Mouse (Mus musculus): ENCODE data around the gene Ubac2.

The Ubac2 gene

DNA sequence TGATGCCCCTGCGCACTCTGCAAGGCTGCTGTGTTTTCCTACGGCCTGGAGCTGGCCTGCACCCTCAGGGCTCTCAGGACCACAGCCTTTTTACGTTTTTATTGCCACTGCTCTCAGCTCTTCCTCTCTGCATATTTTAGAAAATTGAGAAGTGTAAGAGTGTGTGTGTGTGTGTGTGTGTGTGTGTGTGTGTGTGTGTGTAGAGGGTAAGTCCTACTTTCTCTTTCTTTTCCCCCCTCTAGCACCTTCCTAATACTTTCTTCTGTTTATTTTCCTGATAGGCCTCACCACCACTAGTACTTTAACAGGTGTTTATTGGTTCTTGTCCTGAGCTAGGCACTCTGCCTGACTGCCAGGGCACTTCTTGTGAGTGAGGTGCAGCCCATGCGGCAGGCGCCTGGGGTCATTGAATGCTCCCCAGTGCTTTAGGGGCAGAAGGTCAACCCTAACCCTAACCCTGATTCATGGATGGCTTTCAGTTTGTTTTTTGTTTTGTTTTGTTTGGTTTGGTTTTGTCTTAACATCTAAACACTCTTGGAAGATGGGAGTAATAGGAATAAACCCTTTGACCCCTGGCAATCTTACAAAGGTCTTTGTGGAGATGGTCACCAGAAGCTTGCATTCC lies 16.2 kb downstream of the Ubac2 start:
- no peak for DNase-seq (ENCODE audit: low spot score)

DNA sequence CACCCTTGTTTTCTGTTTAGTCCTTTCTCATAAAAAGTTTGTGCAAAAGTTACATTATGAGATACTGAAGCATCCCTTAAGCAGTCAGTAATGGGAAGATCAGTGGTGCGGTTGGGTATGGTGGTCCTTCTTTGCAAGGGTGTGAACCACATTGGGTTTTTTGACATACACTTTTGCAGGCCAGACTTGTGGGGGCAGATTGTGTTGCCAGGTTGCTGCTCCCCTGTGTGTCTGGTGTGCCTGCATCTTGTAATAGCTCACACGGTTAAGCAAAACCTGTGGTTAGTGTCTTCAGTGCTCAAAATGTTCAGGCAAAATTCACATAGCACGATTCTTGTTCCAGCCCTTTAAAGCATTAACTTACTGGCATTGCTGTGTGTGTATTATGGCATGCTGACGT lies 16.9 kb downstream of the Ubac2 start:
- DNase-seq (ENCODE audit: low spot score) = no peak

DNA sequence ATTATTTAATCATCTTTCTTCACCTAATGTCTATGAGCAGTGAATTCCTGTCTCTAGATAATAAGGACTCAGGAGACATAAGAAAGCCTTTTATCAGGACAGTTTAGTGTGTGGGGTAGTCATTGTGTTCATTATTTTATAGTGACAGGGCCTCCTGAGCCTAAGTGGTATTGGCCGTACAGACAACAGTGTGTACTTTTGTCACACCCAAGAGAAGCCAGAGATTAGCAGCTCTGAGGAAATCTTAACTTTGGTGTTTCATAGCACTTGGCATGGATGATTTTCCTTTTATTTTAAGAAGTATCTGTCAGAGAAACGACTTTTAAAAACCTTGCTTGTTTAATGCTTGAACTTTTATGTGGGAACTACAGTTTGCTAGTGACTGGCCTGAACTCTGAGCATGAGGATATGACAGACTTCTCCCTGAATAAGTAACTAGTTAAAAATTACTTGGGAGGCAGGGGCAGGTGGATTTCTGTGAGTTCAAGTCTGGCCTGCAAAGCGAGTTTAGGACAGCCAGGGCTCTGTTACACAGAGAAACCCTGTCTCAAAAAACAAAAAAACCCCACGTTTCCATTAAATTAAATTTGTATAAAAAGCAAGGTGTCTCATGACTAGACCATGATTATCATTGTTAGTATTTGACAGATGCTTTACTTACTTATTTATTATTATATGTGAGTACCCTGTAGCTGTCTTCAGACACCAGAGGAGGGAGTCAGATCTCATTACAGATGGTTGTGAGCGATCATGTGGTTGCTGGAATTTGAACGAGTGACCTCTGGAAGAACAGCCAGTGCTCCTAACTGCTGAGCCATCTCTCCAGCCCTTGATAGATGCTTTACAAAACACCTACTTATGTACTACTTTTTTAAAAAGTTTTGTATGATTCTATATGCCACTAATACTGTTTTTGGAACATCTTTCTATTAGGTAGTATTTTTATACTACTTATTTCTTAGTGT lies 18.0 kb downstream of the Ubac2 start:
- no peak for DNase-seq (ENCODE audit: low spot score)

DNA sequence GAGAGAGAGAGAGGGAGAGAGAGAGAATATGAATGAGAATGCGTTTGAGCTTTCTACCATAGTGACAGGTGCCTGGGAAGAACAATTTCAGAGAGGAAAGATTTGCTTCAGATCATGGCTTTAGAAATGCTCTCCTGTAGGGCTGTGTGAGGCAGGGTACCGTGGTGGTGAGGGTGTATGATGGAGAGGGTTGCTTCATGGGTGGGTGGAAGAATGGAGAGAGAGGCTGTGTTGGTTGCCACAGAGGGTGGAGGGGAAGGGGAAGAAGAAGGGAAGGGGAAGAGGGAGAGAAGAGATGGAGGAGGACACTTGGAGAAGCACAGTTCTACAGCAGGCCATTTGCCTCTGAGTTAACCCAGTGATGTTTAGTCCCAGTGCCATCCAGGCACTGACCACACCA lies 19.4 kb downstream of the Ubac2 start:
- no peak for DNase-seq (ENCODE audit: low spot score)

DNA sequence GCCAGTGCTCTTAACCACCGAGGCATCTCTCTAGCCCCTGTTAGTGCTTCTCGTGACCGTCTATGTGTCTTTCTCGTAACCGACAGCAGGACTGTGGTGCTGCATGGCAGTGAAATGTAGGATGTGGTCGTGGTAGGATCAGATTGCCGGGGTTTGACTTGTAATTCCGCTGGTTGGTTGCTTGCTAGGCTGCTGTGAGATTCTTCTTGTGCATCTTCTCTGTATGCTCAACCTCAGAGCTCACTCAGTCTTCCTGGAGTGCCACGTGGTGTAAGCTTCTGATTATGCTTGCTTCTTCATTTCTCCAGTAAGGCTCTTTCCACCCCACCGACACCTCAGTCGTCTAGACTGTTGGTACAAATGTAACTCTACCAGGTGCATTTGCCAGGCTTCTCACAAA lies 20.1 kb downstream of the Ubac2 start:
- no peak for DNase-seq (ENCODE audit: low spot score)

DNA sequence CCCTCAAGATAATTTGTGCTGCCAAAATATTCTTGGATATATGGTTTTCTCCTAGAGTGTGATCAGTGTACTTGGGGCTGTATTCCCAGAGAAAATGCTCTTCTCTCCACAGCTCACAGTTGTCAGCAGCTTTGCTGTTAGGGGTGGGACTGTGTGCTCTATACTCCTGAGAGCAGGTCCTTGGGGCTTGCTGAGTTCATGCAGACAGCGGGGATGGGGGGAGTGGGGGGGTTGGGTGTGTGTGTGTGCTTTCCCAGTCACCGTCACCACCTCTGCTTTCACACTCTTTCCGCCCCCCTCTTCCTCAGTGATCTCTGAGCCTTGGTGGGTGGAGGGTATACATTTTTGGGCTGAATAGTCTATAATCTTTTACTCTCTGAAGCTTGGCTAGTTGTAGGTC lies 20.7 kb downstream of the Ubac2 start:
- DNase-seq (ENCODE audit: low spot score) = no peak

DNA sequence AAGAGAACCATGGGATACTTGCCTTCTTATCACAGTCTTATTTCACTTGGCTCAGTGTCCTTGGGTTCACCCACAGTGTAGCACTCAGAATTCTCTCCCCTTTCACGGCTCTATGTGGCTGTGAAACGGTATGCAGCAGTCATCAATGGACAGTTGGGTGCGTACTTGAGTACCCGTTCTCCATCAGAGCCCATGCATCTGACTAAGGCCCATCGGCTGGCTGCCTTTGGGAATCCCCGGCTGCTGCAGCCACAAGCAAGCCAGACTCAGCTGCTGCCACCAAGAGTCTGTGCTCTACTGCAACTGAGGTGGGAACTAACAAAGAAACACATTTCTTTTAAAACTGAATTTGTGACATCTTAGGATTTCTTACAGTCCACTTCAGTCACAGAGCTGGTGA lies 23.1 kb downstream of the Ubac2 start:
- no peak for DNase-seq (ENCODE audit: low spot score)

DNA sequence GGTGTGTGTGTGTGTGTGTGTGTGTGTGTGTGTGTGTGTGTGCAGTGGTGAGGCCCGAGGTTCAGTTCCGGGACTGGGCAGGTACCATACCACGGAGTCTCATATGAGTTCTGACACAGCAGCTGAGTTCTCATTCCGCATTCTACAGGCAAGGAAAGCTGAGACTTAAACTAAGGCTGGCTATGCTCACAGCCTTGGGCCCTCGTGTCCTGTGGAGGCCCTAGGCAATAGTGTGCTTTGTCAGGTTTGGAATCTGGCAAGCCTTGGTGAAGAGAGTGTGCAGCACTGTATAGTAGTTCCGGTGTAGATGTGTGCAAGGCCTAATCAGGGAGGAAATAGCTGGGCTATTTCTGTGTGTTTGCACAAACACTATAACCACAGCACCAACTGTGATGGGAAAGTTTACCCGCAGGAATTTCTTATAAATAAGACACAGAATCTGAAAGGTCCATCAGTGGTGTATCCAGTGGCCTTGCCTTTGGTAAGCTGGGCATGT lies 25.0 kb downstream of the Ubac2 start:
- no peak for DNase-seq (ENCODE audit: low spot score)

DNA sequence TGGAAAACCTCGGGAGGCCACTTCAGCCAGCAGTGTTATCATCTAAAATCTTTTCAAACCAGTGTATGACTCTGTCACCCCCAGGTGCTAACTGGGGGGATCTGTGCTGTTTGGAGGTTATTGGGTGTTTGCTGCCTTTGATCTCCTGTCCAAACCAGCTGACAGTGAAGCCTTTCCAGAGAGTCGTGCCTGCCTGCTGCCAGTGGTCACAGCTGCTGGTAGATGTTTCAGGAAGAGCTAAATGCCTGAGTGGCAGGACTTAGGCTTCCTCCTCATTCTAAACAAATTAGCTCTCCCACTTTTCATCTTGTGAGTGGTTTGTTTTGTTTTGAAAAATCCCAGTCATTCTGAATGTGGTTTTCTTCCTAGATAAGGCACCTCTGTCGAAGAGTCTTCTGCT lies 26.3 kb downstream of the Ubac2 start:
- no peak for DNase-seq (ENCODE audit: low spot score)

DNA sequence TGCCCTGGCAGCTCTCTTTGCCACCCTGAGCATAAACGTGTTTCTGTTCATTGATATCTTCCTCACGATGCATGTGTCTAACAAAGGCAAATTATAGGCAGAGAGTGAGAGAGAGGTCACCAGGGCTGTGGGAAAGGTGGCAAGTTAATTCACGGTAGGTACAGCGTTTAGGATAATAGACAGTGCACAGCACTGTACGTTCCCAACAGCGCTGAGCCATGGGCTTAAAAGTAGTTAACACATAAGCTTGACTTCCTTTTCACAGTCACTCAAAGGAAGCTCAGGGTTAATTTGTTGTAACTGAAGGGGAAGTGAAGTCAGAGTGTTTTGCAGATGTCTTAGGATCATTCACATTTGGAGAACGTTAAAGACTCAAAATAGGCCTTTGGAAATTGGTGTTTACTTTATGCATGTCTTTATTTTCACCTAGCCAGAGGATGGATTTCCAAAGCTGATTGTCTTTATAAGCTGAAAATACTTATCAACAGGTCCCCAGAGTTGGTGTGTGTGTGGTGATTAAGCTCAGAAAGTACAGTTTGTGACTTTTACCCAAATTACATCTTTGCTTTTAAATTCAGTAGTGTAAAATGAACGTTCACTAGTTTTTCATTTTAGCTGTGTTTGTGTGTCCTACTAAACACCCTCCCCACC lies 28.0 kb downstream of the Ubac2 start:
- no peak for DNase-seq (ENCODE audit: low spot score)

DNA sequence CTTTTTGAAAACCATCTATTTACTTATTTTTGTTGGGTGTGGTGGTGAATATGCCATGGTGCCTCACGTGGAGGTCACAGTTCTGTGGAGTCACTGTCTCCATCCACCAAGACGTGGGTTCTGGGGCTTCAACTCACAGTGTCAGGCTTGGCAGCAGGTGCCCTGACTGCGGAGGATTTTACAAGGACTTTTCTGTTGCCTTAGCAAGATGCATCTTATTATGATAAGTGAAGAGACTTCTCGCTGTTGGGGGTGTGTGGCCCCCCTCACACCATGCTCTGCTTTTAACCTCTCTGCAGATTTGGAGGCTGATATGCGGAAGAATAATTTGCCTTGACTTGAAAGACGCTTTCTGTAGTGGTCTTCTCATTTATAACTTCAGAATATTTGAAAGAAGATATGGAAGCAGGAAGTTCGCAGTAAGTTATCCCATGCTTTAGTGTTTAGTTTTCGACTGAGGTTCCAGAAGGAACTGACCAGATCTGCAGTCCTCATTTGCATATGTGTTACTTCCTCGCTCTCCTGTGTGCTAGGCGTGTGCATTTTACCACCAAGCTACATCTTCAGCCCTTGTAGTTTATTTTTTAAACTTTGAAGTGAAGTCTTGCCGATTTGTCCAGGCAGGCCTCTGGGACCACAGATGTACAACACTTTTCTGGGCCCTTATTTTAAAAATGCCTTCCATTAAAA lies 28.7 kb downstream of the Ubac2 start:
- DNase-seq (ENCODE audit: low spot score) = no peak

DNA sequence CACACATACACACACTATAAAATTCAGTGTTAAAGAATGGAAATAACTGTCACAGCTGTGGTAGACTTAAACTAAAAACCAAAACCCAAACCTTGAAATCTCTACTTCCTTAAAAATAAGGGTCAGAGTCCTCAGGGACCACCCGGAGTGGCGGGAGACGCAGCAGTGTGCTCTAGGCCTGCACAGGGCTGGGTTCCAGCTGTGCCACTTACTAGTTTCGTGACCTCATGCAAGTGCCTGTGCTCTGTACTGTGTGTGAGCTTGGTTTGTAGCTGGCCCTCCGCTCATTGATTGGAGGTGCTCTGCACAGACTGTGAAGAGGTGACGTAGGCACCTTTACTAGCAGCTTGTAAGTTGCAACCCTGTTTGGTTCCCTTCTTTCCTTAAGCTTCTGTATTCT lies 31.4 kb downstream of the Ubac2 start:
- DNase-seq (ENCODE audit: low spot score) = no peak

DNA sequence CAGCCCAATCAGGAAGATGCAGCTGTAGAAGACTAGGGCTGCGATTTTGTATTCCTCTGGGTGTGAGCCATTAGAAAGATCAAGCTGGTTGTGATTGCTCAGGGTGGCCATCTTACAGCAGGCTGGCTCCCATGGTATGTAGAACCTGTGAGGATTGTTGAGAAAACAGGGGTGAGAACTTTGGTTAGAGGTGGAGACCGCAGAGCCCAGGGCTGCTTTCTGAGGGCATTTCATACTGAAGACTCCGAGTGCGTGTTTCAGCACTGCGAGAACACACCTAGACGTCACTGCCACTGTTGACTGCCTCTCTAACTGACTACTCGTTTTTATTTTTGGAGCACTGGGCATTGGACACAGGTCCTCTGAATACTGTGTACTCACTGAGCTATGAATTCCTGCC lies 34.1 kb downstream of the Ubac2 start:
- DNase-seq (ENCODE audit: low spot score) = no peak

DNA sequence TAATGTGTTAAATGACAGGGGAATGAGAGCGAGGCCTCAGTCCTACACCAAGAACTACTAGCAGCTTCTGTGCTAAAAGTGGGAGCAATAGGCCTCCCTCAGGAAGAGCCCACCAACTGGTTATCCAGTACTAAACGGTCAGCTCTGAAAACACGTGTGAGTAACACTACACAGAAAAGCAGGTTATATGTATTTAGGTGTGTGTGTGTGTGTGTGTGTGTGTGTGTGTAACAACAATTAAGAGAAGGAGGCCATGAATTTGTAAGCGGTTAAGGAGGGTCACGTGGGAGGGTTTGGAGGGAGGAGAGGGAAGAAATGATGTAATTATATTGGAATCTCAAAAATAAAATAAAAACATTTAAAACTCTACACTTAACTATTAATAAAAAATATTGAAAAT lies 36.7 kb downstream of the Ubac2 start:
- DNase-seq (ENCODE audit: low spot score) = no peak

DNA sequence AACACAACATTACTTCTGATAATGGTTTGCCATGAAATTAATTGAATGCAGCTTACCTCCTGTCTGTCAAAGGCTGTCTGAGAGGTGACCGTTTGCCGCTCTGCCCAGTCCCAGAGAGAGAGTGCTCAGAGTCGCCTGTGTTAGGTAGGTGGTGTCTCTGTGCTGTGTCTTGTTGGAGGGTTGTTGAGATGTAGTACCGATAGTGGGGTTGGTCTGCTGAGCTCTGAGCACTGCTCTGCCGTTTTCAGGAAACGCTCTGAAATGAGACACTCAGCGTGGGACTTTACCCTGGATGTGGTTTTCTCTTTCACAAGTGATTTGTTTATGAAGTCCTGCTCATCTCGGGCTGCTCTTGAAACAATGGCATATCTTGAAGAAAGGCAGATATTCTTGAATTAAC lies 37.2 kb downstream of the Ubac2 start, which contains the start of gene Gpr18:
TSS of gene Gpr18 (minus strand) at position 161 of the 400 bp plus-strand sequence.
- no peak for DNase-seq (ENCODE audit: low spot score)

DNA sequence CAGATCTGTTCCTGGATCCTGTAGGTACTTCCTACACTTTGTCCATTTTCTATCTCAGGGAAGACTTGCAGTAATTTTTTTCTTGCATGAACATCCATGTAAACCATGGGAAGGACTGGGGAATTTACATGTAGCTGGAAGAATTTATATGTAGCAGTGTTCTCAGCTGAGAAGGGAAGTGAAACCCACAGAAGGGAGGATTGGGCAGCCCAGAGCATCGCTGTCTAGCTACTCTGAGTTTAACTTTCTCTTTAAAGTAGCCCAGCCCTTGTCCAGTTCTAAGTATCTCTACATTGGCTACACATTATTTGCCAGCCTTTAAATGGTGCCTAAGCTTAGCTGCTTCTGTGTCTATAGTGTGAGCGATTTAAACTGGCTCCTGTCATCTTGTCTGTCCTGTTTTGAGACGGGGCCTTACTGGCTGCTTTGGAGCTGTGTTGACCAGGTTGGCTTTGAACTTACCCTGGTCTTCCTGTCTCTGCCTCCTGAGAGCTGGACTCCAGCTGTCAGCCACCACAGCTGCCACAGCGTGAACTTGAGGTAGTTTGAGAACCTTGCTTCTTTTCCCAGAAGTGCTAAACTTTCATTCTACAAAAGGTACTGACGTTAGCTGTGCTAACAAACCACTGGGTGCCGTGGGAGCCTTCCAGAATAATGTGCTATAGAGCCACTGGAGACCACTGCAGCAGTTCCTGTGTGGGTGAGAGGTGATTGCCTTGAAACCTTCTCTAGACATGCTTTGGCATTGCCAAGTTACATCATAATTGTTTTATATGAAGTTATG lies 38.1 kb downstream of the Ubac2 start:
- DNase-seq (ENCODE audit: low spot score) = no peak

DNA sequence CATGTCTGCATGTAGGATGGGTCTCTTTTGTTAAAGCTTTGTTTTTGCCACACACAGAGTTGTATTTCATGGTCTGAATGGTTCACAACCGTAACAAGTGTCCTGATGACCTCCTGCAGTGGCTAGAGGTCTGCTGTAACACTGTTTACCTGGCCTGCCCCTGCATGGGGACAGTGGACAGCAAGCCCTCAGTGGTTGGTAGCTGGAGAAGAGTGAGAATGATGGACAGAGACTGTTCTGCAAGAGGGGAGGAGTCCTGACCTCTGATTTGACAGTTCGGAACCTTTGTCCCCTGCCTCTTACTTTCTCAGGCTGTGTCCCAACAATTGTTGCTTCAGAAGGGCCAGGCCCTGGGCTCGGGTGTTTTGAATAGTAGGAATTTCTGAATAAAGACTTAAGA lies 39.8 kb downstream of the Ubac2 start:
- peak; percentile 46 for DNase-seq (ENCODE audit: low spot score)

DNA sequence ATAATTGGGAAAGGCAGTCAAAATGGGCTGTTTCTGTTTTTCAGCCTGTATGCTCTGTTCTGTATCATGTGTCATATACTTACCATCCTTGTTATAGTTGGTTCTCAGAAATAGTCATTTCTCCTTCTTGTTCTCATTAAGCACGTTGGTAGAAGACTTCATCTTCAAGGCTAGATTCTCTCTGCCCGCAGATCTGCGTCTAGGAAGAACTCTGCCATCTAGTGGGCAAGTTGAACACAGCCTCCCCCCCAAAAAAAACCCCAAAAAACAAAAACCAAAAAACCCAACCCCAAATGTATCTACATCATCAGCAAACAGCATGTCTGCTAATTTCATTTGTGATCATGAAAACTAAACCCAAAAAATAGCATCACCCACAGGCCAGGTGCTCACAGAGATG lies 41.3 kb downstream of the Ubac2 start:
- DNase-seq (ENCODE audit: low spot score) = peak; percentile 40

DNA sequence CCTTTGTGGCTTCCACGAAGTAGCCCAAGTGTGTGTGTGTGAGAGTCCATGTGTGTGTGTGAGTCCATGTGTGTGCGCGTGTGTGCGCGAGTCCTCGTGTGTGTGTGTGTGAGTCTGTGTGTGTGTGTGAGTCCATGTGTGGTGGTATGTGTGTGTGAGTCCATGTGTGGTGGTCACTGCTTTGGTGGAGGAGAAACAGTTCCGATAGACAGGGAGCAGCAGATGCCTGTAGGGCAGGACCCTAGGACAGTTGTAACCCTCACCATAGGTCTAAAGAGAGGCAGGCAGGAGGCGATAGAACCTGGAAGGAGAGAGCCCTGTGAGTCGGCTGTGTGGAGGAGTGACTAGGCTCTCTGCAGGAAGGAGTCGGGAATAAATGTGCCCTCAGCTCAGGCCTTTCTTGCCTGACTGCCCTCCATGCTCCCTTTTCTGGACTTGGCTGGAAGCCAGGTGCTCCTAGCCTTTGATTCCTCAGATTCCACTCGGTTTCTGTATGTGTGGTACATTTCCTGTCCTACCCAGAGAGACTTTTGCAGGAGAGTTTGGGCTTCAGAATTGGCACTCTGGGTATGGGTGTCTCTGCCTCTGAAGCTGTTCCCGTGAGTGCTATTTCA lies 42.2 kb downstream of the Ubac2 start:
- DNase-seq (ENCODE audit: low spot score) = no peak

DNA sequence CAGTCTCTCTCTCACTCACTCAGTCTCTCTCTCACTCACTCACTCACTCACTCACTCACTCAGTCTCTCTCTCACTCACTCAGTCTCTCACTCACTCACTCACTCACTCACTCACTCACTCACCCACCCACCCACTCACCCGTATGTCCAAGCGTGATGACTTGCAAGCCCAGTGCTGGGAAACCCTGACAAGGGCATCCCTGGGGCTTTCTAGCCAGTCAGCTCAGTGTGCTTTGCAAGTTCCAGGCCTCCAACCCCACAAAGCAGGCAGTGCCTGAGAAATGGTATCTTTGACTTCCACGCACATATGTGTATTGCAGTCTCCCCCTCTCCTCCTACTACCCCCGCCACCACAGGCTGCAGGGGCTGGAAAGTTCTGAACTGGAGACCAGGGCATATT lies 43.6 kb downstream of the Ubac2 start:
- DNase-seq (ENCODE audit: low spot score) = no peak

DNA sequence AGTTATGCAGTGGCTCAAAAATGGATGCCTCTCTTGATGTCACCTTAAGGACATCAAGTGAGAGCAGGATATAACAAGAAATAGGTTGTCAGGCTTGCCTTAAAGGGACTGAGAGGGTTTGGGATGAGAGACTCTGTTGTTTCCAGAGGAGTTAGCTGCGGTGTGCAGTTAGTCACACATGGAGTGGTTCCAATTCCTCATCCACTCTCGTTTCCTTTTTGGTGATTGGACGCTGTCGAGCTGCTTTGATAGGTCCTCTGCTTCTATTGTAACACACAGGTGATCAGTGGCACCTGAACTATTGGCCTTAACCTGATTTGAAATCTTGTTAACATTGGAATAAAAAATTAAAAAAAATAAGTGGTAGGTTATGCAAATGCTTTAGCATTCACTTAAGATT lies 44.3 kb downstream of the Ubac2 start:
- no peak for DNase-seq (ENCODE audit: low spot score)

Measured in adipocyte (in vitro differentiated cells).